Mouse (Mus musculus): ENCODE measurements around the gene Nudt13.

- TF ChIP-seq EP300 (IDR thresholded peaks at IDR 0.05) = no peak
- no peak for TF ChIP-seq CTCF (IDR thresholded peaks at IDR 0.05)
Measured at GRCm38 (mm10) chr14:20363230-20363629, 68.7 kb downstream of the Nudt13 start.
